Mouse (Mus musculus) limb, embryonic 12.5 days (tissue): ENCODE data around the gene Alox12b. TPM values are rescaled to one million over a fixed set of nuclear protein-coding genes. Genes with fewer than 3 reads are reported as not detected.

ENCODE experiments used
- ATAC-seq: fragments of 200-750 bp; cut with Nextera tagmentation; 2 replicates; pipeline ENCODE4 v1.8.0; 2017; ENCODE audit warnings: low read depth, moderate TSS enrichment; ENCODE audit not compliant: insufficient number of reproducible peaks, insufficient read depth, low FRiP score, low TSS enrichment
- H3K27ac ChIP-seq: fragments of 300-500 bp; sonication (generic); 2 replicates; pipeline ENCODE4 v1.5.1; 2016; ENCODE audit warnings: mild to moderate bottlenecking, moderate library complexity
- H3K27me3 ChIP-seq: fragments of 300-500 bp; sonication (generic); 2 replicates; pipeline ENCODE4 v1.6.1; 2016; ENCODE audit warnings: mild to moderate bottlenecking, moderate library complexity
- H3K36me3 ChIP-seq: fragments of 300-500 bp; sonication (generic); 2 replicates; pipeline ENCODE4 v1.6.1; 2016; ENCODE audit warnings: mild to moderate bottlenecking, moderate library complexity
- H3K4me1 ChIP-seq: fragments of 300-500 bp; sonication (generic); replicated peaks from 2 replicates; pipeline ENCODE4 v1.6.1; 2016
- H3K4me2 ChIP-seq: fragments of 300-500 bp; sonication (generic); 2 replicates; pipeline ENCODE4 v1.6.1; 2016; ENCODE audit warnings: mild to moderate bottlenecking, moderate library complexity
- H3K4me3 ChIP-seq: fragments of 300-500 bp; sonication (generic); replicated peaks from 2 replicates; pipeline ENCODE4 v1.5.1; 2016; ENCODE audit warnings: mild to moderate bottlenecking
- H3K9ac ChIP-seq: fragments of 300-500 bp; sonication (generic); replicated peaks from 2 replicates; pipeline ENCODE4 v1.6.1; 2016; ENCODE audit warnings: mild to moderate bottlenecking, moderate library complexity
- H3K9me3 ChIP-seq: fragments of 300-500 bp; sonication (generic); 2 replicates; pipeline ENCODE4 v1.6.1; 2016; ENCODE audit warnings: mild to moderate bottlenecking, moderate library complexity
- WGBS: fragments of 180-500 bp; shearing (Covaris S2); methylation state at CpG from one replicate; pipeline ENCODE4 v1.1.7; 2016; 5-methylcytosine and 5-hydroxymethylcytosine counted together
- polyA plus RNA-seq: library from polyadenylated mRNA; unstranded; fragments of >200 nt; fragmentation: Nextera tagmentation; extraction: Ambion mirVana; gene quantifications from 2 replicates; pipeline ENCODE4 v1.2.1, GENCODE M21; 2016

Alox12b gene
- polyA plus RNA-seq, 1 experiment from 2014 or later, result 0.08 TPM

DNA sequence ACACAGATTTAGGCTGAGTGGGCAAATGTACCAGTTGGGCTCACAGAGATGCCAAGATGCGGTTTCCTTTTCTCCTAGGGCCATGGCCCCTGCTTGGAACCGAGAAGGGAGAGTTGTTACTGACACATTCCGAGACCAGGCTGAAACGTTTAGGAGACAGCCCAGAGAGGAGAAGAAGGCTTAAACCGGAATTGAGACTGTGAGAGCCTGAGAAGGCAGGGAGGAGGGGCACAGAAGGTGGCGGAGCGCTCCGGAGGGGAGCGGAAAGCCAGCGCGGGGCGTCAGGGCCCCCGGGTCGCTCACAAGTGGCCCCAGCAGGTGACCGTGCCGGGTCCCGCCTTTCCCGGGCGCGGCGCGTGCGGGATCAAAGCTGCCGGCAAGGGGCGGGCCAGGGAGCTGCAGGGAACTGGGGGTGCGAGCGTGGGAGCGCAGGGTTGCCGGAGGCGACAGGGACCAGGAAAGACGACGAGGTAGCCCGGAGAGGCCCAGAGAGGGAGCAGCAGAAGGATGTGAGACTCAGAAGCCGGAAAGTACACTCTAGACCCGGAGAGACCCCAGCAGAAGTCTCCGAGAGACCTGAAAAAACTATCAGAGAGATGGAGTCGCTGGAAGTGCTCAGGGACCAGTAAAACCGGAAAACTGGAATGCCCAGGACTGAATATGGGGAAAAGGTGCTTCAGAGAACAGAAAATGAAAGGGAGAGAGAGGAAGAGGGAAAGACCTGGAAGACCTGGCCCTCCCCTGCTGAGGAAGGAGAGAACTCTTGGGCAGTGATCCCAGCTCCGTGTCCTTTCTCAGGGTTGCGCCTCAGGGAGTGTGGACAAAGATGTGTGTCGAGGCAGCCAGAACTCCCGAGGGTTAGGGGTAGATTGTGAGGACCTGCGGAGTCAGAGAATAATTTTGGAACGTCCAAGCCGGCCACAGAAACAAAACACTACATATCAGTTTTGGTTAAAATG lies 38.8 kb upstream of the Alox12b start:
- Histone ChIP-seq H3K4me2 (peak overlapping the region; percentile 97), H3K27me3 (peaks cover 26% of the 10 kb centered on the region), H3K27ac (peak overlapping the region; percentile 84), H3K9me3 (no peaks in the 10 kb centered on the region), H3K9ac (peak overlapping the region; percentile 78), H3K4me1 (peaks cover 34% of the 10 kb centered on the region), H3K4me3 (peak overlapping the region; percentile 81), H3K36me3 (no peaks in the 10 kb centered on the region)
- ATAC-seq, result no peak
- WGBS, result under 1% methylated on average over 45 of the region's 45 CpGs

DNA sequence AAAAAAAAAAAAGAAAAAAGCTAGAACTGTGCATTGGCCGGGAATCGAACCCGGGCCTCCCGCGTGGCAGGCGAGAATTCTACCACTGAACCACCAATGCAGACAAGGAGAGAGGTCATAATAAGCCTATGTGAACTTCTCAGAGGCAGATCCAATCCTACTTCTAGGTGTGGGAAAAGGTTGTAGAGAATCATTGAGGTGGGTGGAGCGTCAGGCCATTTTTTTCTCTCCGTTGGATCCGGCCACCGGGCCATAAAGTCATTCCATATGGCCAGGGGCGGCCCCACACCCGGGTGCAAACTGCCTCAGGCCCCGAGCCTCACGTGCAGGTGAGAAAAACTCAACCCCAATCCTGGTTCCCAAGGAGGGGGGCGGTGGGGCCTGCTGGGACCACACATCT lies 38.0 kb upstream of the Alox12b start:
- H3K4me1 ChIP-seq, result peaks cover 37% of the 10 kb centered on the region
- peak; percentile 24; the same call in 1 of the 2 replicates for ATAC-seq

DNA sequence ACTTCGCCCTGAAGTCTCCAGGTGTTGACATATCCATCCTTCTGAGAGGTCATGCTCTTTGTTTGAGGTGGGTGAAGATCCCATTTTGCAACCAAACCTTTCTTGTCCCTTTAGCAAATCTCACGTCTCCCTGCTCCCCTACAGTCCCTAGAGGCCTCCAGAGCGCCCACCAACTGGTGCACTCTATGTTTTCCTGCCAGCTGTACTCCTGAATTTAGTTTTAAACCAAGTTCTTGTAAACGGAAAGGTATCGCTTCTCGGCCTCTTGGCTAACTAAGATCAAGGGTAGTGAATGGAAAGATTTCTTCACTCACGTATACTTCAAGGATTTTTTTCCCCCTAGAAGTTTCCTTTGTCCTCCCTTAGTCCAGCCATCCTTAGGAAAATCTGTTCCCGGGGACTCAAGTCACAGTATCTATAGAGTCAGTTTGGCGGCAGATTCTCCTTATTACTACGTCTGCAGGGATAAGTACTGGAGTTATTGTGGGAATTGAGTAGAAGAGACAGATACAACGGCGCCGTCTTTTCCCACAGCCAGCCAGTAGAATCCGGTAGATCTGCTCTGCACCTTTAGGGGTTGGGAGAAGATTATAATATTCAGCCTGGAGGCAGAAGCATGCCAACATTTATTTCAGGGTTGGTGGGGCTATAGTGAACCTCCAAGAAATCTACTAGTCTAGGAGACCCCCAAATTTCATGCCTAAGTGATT lies 37.2 kb upstream of the Alox12b start:
- Histone ChIP-seq H3K36me3 (no peaks in the 10 kb centered on the region), H3K27me3 (peaks cover 26% of the 10 kb centered on the region), H3K4me3 (peak overlapping the region; percentile 81), H3K27ac (no peak overlapping the region), H3K9ac (no peak overlapping the region), H3K9me3 (no peaks in the 10 kb centered on the region), H3K4me1 (peaks cover 37% of the 10 kb centered on the region), H3K4me2 (peak overlapping the region; percentile 97)
- 21% methylated on average over 14 of the region's 14 CpGs for WGBS
- no peak for ATAC-seq

More for the DNA sequence above, 38.0 kb upstream of the Alox12b start:
- H3K27ac ChIP-seq, result no peak overlapping the region
- H3K27me3 ChIP-seq, result peaks cover 26% of the 10 kb centered on the region
- no peaks in the 10 kb centered on the region for H3K36me3 ChIP-seq
- no peak overlapping the region for H3K9ac ChIP-seq
- peak overlapping the region; percentile 81 for H3K4me3 ChIP-seq
- no peaks in the 10 kb centered on the region for H3K9me3 ChIP-seq
- under 1% methylated on average over 15 of the region's 15 CpGs for WGBS
- peak overlapping the region; percentile 97 for H3K4me2 ChIP-seq

DNA sequence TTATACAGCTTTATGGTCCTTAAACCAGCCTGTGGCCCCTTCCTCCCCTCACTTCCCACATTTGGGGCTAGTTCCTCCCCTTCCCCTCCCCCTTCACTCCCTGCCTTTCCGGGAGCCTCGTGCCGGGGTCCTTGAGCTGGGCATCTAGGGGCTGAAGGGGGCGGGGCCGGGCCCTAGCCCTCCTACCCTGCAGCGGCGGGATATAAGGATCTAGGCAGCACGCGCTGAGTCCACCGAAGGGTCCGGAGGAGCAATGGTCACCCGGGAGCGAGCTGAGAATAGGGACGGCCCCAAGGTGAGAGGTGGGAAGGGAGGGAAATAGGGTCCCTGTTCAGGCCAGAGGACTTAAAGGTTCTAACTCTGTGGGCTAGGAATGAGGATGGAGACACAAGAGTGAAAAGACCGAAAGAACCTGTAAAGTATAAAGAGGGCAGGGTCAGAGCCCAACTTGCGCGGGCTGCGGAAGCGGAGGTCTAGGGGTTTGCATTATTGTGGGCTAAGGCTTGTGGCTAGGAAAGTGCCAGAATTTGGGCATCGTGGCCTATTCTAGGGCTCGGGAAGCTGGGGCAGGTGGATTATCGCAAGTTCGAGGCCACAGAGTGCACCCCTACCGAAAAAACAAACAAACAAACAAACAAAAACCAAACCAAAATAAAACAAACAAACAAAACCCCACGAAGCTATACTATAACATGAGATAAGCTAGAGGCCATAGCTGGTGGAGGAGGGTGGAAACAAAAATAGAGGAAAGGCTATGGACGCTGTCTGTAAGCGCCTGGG lies 36.4 kb upstream of the Alox12b start, which contains the start of gene Hes7:
Gene Hes7, plus strand, starts transcription at position 184 of the 780 bp plus-strand sequence.
- ATAC-seq, result no peak
- Histone ChIP-seq H3K36me3 (no peaks in the 10 kb centered on the region), H3K27me3 (peaks cover 26% of the 10 kb centered on the region), H3K27ac (no peak within 1 kb of the TSS), H3K4me3 (peak within 1 kb of the TSS; percentile 81), H3K4me1 (peaks cover 37% of the 10 kb centered on the region), H3K9me3 (no peaks in the 10 kb centered on the region), H3K4me2 (peak within 1 kb of the TSS; percentile 97), H3K9ac (peak within 1 kb of the TSS; percentile 74)
- 1% methylated on average over 27 of the region's 27 CpGs for WGBS

DNA sequence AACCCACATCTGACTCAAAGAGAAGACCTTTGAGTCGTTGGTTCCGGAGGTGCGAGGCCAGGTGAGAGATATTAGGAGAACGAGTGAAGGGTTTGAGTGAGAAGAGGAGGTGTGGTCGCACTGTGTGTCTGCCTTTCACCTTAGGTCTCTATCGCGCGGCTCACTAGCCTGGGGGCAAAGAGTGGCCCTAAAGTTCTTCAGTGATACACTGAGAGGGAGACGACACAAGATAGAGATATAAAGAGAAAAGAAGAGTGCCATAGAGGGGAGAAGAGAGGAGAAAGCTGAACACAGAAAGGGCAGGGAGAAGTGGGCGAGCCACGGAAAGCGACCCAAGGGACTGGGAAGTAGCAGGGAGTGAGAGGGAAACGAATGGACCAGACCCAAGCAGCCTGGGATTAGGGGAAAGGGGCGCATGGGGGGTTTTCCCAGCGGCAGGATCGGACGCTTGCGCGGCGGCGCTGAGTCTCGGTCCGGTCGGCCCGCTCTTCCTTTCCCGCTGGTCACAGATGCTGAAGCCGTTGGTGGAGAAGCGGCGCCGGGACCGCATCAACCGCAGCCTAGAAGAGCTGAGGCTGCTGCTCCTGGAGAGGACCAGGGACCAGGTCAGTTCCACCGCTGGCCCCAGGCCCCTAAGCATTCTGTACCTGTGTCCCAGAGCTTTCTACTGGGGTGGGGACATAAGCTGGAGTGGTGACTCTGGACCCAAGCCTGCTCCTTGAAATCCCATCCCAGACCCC lies 35.6 kb upstream of the Alox12b start:
- no peak for ATAC-seq
- Histone ChIP-seq H3K4me2 (peak overlapping the region; percentile 97), H3K9ac (peak overlapping the region; percentile 74), H3K4me3 (peak overlapping the region; percentile 81), H3K9me3 (no peaks in the 10 kb centered on the region), H3K4me1 (peaks cover 43% of the 10 kb centered on the region), H3K36me3 (no peaks in the 10 kb centered on the region), H3K27ac (no peak overlapping the region), H3K27me3 (peaks cover 20% of the 10 kb centered on the region)
- WGBS, result under 1% methylated on average over 33 of the region's 33 CpGs

DNA sequence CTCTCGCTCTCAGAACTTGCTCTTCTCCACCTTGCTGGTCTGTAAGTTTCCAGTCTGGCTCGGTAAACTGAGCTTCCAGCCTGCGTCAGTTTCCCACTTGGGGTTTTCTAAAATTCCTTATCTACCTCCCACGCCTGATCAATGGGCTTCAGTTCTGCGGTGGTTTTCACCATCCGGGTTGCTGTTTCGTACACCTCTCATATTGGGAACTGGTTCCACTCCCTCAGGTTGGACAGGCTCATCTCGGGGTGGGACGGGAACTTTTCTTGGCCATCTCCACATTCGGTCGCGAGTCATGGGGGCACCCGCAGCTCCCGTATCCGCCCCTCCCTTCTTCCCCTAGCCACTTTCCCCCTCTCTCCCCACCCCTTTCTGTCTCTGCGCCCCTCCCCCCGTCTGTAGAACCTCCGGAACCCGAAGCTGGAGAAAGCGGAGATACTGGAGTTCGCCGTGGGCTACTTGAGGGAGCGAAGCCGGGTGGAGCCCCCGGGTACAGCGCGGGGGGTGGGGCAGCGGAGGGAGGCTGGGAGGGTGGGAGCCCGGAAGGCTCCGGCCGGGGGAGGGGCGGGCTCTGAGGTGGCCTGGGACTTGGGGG lies 35.0 kb upstream of the Alox12b start:
- Histone ChIP-seq H3K4me2 (peak overlapping the region; percentile 97), H3K36me3 (no peaks in the 10 kb centered on the region), H3K4me1 (peaks cover 48% of the 10 kb centered on the region), H3K27me3 (peaks cover 17% of the 10 kb centered on the region), H3K9ac (peak overlapping the region; percentile 74), H3K4me3 (peak overlapping the region; percentile 81), H3K9me3 (no peaks in the 10 kb centered on the region), H3K27ac (peak overlapping the region; percentile 86)
- under 1% methylated on average over 32 of the region's 32 CpGs for WGBS
- no peak for ATAC-seq

DNA sequence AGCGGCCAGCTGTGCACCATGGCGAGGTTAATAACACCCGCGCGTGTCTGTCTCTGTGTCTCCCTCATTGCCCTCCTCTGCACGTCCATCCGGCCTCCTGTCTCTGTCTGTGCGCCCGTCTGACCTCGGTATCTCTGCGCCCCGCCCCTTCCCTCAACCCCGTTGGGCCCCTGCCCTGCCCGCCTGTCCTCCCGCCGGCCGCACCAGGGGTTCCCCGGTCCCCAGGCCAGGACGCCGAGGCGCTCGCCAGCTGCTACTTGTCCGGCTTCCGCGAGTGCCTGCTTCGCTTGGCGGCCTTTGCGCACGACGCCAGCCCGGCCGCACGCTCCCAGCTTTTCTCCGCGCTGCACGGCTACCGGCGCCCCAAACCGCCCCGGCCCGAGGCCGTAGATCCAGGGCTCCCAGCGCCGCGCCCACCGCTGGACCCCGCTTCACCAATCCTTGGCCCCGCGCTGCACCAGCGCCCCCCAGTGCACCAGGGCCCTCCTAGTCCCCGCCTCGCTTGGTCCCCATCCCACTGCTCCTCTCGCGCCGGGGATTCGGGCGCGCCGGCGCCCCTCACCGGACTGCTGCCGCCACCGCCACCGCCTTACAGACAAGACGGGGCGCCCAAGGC lies 34.3 kb upstream of the Alox12b start, which contains the start of gene 9130213A22Rik:
Gene 9130213A22Rik, minus strand, starts transcription at position 254 of the 616 bp plus-strand sequence.
- ATAC-seq, result peak; percentile 66
- Histone ChIP-seq H3K36me3 (no peaks in the 10 kb centered on the region), H3K9ac (peak within 1 kb of the TSS; percentile 74), H3K9me3 (no peaks in the 10 kb centered on the region), H3K4me3 (peak within 1 kb of the TSS; percentile 81), H3K4me1 (peaks cover 44% of the 10 kb centered on the region), H3K27me3 (peaks cover 22% of the 10 kb centered on the region), H3K4me2 (peak within 1 kb of the TSS; percentile 97), H3K27ac (peak within 1 kb of the TSS; percentile 86)
- WGBS, result under 1% methylated on average over 65 of the region's 66 CpGs

DNA sequence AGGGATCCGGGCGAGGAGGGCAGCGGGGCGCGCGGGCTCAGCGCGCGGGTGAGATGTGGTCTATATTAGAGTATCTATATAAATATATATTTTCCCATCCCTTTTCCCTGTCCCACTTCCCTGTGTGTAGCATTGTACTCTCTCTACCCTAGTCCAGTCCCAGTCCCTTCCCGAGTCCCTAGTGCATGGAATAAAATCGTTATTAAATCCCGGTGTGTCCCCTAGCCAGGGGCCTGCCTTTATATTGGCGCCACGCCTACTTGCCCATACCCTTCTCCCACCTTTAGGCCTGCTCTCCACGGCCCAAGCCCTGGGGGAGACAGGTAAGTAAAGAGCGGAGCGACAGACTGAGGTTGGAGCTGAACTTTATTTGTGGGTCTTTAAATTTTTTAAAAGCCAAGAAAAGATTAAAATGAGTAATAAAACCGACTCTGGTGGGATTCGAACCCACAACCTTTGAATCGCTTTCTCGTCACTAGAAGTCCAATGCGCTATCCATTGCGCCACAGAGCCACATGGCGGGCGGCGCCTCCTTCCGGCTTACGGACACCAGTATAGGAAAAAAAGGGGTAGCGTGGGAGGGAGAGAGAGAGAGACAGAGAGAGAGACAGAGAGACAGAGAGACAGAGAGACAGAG lies 33.6 kb upstream of the Alox12b start:
- peaks cover 42% of the 10 kb centered on the region for H3K4me1 ChIP-seq
- no peaks in the 10 kb centered on the region for H3K9me3 ChIP-seq
- H3K27me3 ChIP-seq, result peaks cover 26% of the 10 kb centered on the region
- ATAC-seq, result peak; percentile 18
- no peaks in the 10 kb centered on the region for H3K36me3 ChIP-seq
- peak overlapping the region; percentile 97 for H3K4me2 ChIP-seq
- WGBS, result under 1% methylated on average over 29 of the region's 29 CpGs
- H3K4me3 ChIP-seq, result peak overlapping the region; percentile 81
- H3K27ac ChIP-seq, result peak overlapping the region; percentile 86
- peak overlapping the region; percentile 74 for H3K9ac ChIP-seq

DNA sequence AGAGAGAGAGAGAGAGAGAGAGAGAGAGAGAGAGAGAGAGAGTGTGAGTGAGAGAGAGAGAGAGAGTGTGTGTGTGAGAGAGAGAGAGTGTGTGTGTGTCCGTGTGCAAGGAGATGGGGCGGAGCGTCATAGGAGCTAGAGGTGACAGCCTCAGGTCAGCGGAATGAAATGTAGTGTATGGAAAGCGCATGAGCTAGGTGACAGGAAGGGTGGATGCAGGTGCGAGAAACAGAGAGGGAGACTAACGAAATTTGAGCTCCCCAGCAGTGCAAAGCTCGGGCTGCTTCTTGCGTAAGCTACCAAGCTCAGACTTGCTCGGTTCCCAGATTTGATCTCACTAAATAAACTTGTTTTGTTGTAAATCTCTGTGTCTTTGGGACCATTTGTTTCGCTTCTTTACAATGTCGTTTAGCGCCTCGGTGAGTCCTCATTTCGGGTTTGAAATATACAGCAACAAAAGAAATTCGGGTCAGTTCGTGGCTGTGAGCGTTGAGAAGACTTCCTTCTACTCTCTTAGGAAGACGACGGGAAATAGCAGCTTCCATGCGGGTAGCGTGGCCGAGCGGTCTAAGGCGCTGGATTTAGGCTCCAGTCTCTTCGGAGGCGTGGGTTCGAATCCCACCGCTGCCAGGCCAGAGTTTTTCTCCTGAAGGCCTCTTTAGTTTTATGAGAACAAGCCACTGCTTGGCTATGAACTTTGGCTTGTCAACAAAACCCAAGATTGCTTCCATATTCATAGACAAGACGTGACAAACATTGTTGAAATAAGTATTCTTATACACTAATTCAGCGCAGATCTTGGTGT lies 32.9 kb upstream of the Alox12b start:
- WGBS, result under 1% methylated on average over 31 of the region's 31 CpGs
- H3K36me3 ChIP-seq, result no peaks in the 10 kb centered on the region
- H3K27ac ChIP-seq, result peak overlapping the region; percentile 73
- peak overlapping the region; percentile 97 for H3K4me2 ChIP-seq
- H3K4me1 ChIP-seq, result peaks cover 40% of the 10 kb centered on the region
- H3K9me3 ChIP-seq, result no peaks in the 10 kb centered on the region
- peaks cover 26% of the 10 kb centered on the region for H3K27me3 ChIP-seq
- H3K9ac ChIP-seq, result peak overlapping the region; percentile 53
- H3K4me3 ChIP-seq, result peak overlapping the region; percentile 81
- peak; percentile 50 for ATAC-seq
